Mouse (Mus musculus) limb, embryonic 12.5 days (tissue): ENCODE measurements around the gene Lama2. TPM values are rescaled to one million over a fixed set of nuclear protein-coding genes. Genes with fewer than 3 reads are reported as not detected.

Source experiments
- ATAC-seq: fragments of 200-750 bp; cut with Nextera tagmentation; 2 replicates; pipeline ENCODE4 v1.8.0; 2017; ENCODE audit warnings: low read depth, moderate TSS enrichment; ENCODE audit not compliant: insufficient number of reproducible peaks, insufficient read depth, low FRiP score, low TSS enrichment
- H3K27ac ChIP-seq: fragments of 300-500 bp; sonication (generic); 2 replicates; pipeline ENCODE4 v1.5.1; 2016; ENCODE audit warnings: mild to moderate bottlenecking, moderate library complexity
- H3K27me3 ChIP-seq: fragments of 300-500 bp; sonication (generic); 2 replicates; pipeline ENCODE4 v1.6.1; 2016; ENCODE audit warnings: mild to moderate bottlenecking, moderate library complexity
- H3K36me3 ChIP-seq: fragments of 300-500 bp; sonication (generic); 2 replicates; pipeline ENCODE4 v1.6.1; 2016; ENCODE audit warnings: mild to moderate bottlenecking, moderate library complexity
- H3K4me1 ChIP-seq: fragments of 300-500 bp; sonication (generic); replicated peaks from 2 replicates; pipeline ENCODE4 v1.6.1; 2016
- H3K4me2 ChIP-seq: fragments of 300-500 bp; sonication (generic); 2 replicates; pipeline ENCODE4 v1.6.1; 2016; ENCODE audit warnings: mild to moderate bottlenecking, moderate library complexity
- H3K4me3 ChIP-seq: fragments of 300-500 bp; sonication (generic); replicated peaks from 2 replicates; pipeline ENCODE4 v1.5.1; 2016; ENCODE audit warnings: mild to moderate bottlenecking
- H3K9ac ChIP-seq: fragments of 300-500 bp; sonication (generic); replicated peaks from 2 replicates; pipeline ENCODE4 v1.6.1; 2016; ENCODE audit warnings: mild to moderate bottlenecking, moderate library complexity
- H3K9me3 ChIP-seq: fragments of 300-500 bp; sonication (generic); 2 replicates; pipeline ENCODE4 v1.6.1; 2016; ENCODE audit warnings: mild to moderate bottlenecking, moderate library complexity
- WGBS: fragments of 180-500 bp; shearing (Covaris S2); methylation state at CpG from one replicate; pipeline ENCODE4 v1.1.7; 2016; 5-methylcytosine and 5-hydroxymethylcytosine counted together
- polyA plus RNA-seq: library from polyadenylated mRNA; unstranded; fragments of >200 nt; fragmentation: Nextera tagmentation; extraction: Ambion mirVana; gene quantifications from 2 replicates; pipeline ENCODE4 v1.2.1, GENCODE M21; 2016

Lama2 gene
- polyA plus RNA-seq, 1 experiment from 2014 or later: 13.3 TPM

- 79% methylated on average over 3 of the region's 3 CpGs for WGBS
- ATAC-seq: no peak
- no peak overlapping the region for H3K27ac ChIP-seq
Observed at GRCm38 (mm10) chr10:27164738-27165137, 454.8 kb downstream of the Lama2 start.

GRCm38 (mm10) chr10:27162364-27162763, 457.2 kb downstream of the Lama2 start:
- Histone ChIP-seq H3K4me2 (no peak overlapping the region), H3K9ac (no peak overlapping the region), H3K4me3 (no peak overlapping the region), H3K27me3 (no peaks in the 10 kb centered on the region), H3K27ac (no peak overlapping the region), H3K4me1 (no peaks in the 10 kb centered on the region), H3K9me3 (no peaks in the 10 kb centered on the region), H3K36me3 (no peaks in the 10 kb centered on the region)
- 81% methylated on average over 2 of the region's 2 CpGs for WGBS
- ATAC-seq: no peak

More at GRCm38 (mm10) chr10:27164738-27165137, 454.8 kb downstream of the Lama2 start:
- no peaks in the 10 kb centered on the region for H3K36me3 ChIP-seq
- H3K9ac ChIP-seq: no peak overlapping the region
- no peaks in the 10 kb centered on the region for H3K4me1 ChIP-seq
- no peak overlapping the region for H3K4me2 ChIP-seq
- no peaks in the 10 kb centered on the region for H3K27me3 ChIP-seq
- H3K4me3 ChIP-seq: no peak overlapping the region
- H3K9me3 ChIP-seq: no peaks in the 10 kb centered on the region

GRCm38 (mm10) chr10:27150220-27150619, 469.3 kb downstream of the Lama2 start:
- Histone ChIP-seq H3K9me3 (no peaks in the 10 kb centered on the region), H3K4me3 (no peak overlapping the region)
- ATAC-seq: no peak

GRCm38 (mm10) chr10:27140422-27140821, 479.1 kb downstream of the Lama2 start:
- ATAC-seq: peak; percentile 66; the same call in 1 of the 2 replicates
- no peaks in the 10 kb centered on the region for H3K36me3 ChIP-seq
- 8% methylated on average over 3 of the region's 3 CpGs for WGBS
- H3K27me3 ChIP-seq: no peaks in the 10 kb centered on the region
- peaks cover 9% of the 10 kb centered on the region for H3K4me1 ChIP-seq
- H3K4me3 ChIP-seq: no peak overlapping the region
- H3K4me2 ChIP-seq: no peak overlapping the region
- H3K27ac ChIP-seq: no peak overlapping the region
- H3K9me3 ChIP-seq: no peaks in the 10 kb centered on the region
- no peak overlapping the region for H3K9ac ChIP-seq

More at GRCm38 (mm10) chr10:27150220-27150619, 469.3 kb downstream of the Lama2 start:
- 92% methylated on average over 3 of the region's 3 CpGs for WGBS
- Histone ChIP-seq H3K36me3 (no peaks in the 10 kb centered on the region), H3K4me2 (no peak overlapping the region), H3K4me1 (no peaks in the 10 kb centered on the region), H3K9ac (no peak overlapping the region), H3K27ac (no peak overlapping the region), H3K27me3 (no peaks in the 10 kb centered on the region)

GRCm38 (mm10) chr10:27135768-27136167, 483.8 kb downstream of the Lama2 start:
- Histone ChIP-seq H3K4me1 (peaks cover 13% of the 10 kb centered on the region), H3K36me3 (no peaks in the 10 kb centered on the region), H3K4me2 (no peak overlapping the region), H3K9me3 (no peaks in the 10 kb centered on the region), H3K27ac (no peak overlapping the region), H3K27me3 (no peaks in the 10 kb centered on the region), H3K9ac (no peak overlapping the region), H3K4me3 (no peak overlapping the region)
- no peak for ATAC-seq
- WGBS: 97% methylated on average over 1 of the region's 1 CpGs

- H3K9me3 ChIP-seq: no peaks in the 10 kb centered on the region
- H3K4me3 ChIP-seq: no peak overlapping the region
- no peaks in the 10 kb centered on the region for H3K36me3 ChIP-seq
- H3K27ac ChIP-seq: no peak overlapping the region
- WGBS: 2% methylated on average over 1 of the region's 1 CpGs
- no peaks in the 10 kb centered on the region for H3K27me3 ChIP-seq
- H3K4me2 ChIP-seq: no peak overlapping the region
- ATAC-seq: no peak
- H3K4me1 ChIP-seq: peaks cover 9% of the 10 kb centered on the region; the same call in 1 of the 2 replicates
- no peak overlapping the region for H3K9ac ChIP-seq
Observed at GRCm38 (mm10) chr10:27133135-27133534, 486.4 kb downstream of the Lama2 start.

GRCm38 (mm10) chr10:27127454-27127853, 492.1 kb downstream of the Lama2 start:
- Histone ChIP-seq H3K4me1 (no peaks in the 10 kb centered on the region), H3K36me3 (no peaks in the 10 kb centered on the region), H3K4me2 (no peak overlapping the region), H3K4me3 (no peak overlapping the region), H3K9ac (no peak overlapping the region), H3K27me3 (no peaks in the 10 kb centered on the region), H3K27ac (no peak overlapping the region), H3K9me3 (no peaks in the 10 kb centered on the region)
- no peak for ATAC-seq
- WGBS: 76% methylated on average over 2 of the region's 2 CpGs

- Histone ChIP-seq H3K4me3 (no peak overlapping the region), H3K4me2 (no peak overlapping the region), H3K9ac (no peak overlapping the region), H3K27ac (no peak overlapping the region), H3K9me3 (no peaks in the 10 kb centered on the region), H3K36me3 (no peaks in the 10 kb centered on the region), H3K4me1 (no peaks in the 10 kb centered on the region), H3K27me3 (no peaks in the 10 kb centered on the region)
- 81% methylated on average over 5 of the region's 5 CpGs for WGBS
- no peak for ATAC-seq
Observed at GRCm38 (mm10) chr10:27123763-27124162, 495.8 kb downstream of the Lama2 start.

- Histone ChIP-seq H3K36me3 (no peaks in the 10 kb centered on the region), H3K9me3 (no peaks in the 10 kb centered on the region), H3K4me2 (no peak overlapping the region), H3K27me3 (no peaks in the 10 kb centered on the region), H3K4me1 (no peaks in the 10 kb centered on the region), H3K27ac (no peak overlapping the region), H3K9ac (no peak overlapping the region), H3K4me3 (no peak overlapping the region)
- WGBS: 85% methylated on average over 3 of the region's 3 CpGs
- no peak for ATAC-seq
Observed at GRCm38 (mm10) chr10:27117815-27118214, 501.7 kb downstream of the Lama2 start.

GRCm38 (mm10) chr10:27116938-27117647, 502.5 kb downstream of the Lama2 start:
- ATAC-seq: no peak
- WGBS: 89% methylated on average over 2 of the region's 2 CpGs

GRCm38 (mm10) chr10:27114131-27114530, 505.4 kb downstream of the Lama2 start:
- 85% methylated on average over 3 of the region's 3 CpGs for WGBS
- Histone ChIP-seq H3K9me3 (no peaks in the 10 kb centered on the region), H3K4me3 (no peak overlapping the region), H3K27me3 (no peaks in the 10 kb centered on the region), H3K4me2 (no peak overlapping the region), H3K9ac (no peak overlapping the region), H3K36me3 (no peaks in the 10 kb centered on the region), H3K4me1 (no peaks in the 10 kb centered on the region), H3K27ac (no peak overlapping the region)
- no peak for ATAC-seq

More at GRCm38 (mm10) chr10:27116938-27117647, 502.5 kb downstream of the Lama2 start:
- H3K27ac ChIP-seq: no peak overlapping the region
- H3K4me2 ChIP-seq: no peak overlapping the region
- H3K27me3 ChIP-seq: no peaks in the 10 kb centered on the region
- H3K9ac ChIP-seq: no peak overlapping the region
- no peaks in the 10 kb centered on the region for H3K36me3 ChIP-seq
- H3K4me1 ChIP-seq: no peaks in the 10 kb centered on the region
- no peak overlapping the region for H3K4me3 ChIP-seq
- no peaks in the 10 kb centered on the region for H3K9me3 ChIP-seq

GRCm38 (mm10) chr10:27103811-27104210, 515.7 kb downstream of the Lama2 start:
- no peak overlapping the region for H3K27ac ChIP-seq
- no peak overlapping the region for H3K4me2 ChIP-seq
- H3K36me3 ChIP-seq: no peaks in the 10 kb centered on the region
- no peaks in the 10 kb centered on the region for H3K27me3 ChIP-seq
- no peaks in the 10 kb centered on the region for H3K9me3 ChIP-seq
- WGBS: 89% methylated on average over 5 of the region's 5 CpGs
- no peak for ATAC-seq
- H3K4me1 ChIP-seq: no peaks in the 10 kb centered on the region
- no peak overlapping the region for H3K4me3 ChIP-seq
- no peak overlapping the region for H3K9ac ChIP-seq
